Mouse (Mus musculus) monocyte, adult 2 months (primary cell): ENCODE data around the gene Magix.

Source experiments
- DNase-seq, 2 experiments: peaks; one replicate each; pipeline ENCODE4 v3.0.0; 2022; ENCODE audit warnings: low spot score in 2 of 2, low read depth in 1 of 2

Magix gene

GRCm38 (mm10) chrX:7674284-7675000, 6.6 kb downstream of the Magix start:
- no peak for DNase-seq

GRCm38 (mm10) chrX:7673578-7674281, 7.3 kb downstream of the Magix start:
- no peak for DNase-seq

- no peak for DNase-seq
Observed at GRCm38 (mm10) chrX:7672739-7673138, 8.3 kb downstream of the Magix start.

DNA sequence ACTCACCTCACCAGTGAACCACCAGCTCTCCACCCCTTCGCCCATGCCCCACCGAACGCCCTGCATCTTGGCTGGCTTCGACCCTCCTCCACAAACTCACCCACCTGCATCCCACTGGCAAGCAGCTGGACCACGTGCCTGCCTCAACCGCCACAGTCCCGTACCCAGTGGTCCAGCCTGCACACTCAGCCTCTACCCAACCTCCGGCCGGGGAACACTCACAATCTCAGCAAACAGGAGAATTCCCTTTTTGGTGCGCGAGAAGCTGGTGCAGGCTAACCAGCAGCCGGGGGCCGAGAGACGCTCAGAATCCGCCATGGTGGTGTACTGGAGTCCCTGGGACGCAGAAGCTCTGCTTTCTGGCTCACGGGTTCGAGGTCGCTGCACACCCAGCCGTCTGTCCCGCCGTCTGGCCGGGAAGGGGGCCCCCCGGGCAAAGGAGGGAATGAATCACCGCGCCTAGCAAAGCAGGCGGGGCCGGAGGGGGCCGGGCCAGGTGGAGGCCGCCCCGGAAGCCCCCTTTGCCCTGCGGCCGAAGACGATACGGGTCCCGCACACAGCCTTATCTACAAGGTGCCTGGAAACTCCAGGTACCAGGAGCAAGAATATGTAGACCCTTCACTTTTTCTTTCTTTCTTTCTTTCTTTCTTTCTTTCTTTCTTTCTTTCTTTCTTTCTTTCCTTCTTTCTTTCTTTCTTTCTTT, 10.0 kb downstream of the Magix start, which contains the start of gene Plp2:
TSS of gene Plp2 (minus strand) at position 470 of the 703 bp plus-strand sequence.
- DNase-seq: no peak

DNA sequence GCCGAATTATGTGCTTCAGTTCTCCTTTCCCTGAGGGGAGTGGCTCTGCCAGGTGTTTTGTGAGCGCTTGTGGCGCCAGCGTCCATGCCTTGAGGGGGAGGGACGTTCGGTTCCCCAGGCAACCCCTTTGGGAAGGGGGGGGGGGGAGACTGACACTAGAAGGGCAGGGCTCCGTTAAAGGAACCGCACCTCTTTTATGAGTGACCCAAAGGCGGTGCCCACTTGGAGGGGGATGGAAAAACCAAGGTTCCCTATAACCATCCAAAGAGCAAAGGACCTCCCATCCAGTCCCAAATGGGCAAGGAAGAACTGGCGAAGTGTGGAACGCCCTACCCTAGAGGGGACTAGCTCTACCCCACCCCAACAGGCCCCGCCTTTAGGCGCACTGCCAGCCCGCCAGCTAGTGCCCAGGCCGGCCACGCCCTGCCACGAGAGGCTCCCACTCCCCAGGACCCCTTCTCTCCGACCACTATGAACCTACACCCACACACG, 10.6 kb downstream of the Magix start:
- no peak for DNase-seq

DNA sequence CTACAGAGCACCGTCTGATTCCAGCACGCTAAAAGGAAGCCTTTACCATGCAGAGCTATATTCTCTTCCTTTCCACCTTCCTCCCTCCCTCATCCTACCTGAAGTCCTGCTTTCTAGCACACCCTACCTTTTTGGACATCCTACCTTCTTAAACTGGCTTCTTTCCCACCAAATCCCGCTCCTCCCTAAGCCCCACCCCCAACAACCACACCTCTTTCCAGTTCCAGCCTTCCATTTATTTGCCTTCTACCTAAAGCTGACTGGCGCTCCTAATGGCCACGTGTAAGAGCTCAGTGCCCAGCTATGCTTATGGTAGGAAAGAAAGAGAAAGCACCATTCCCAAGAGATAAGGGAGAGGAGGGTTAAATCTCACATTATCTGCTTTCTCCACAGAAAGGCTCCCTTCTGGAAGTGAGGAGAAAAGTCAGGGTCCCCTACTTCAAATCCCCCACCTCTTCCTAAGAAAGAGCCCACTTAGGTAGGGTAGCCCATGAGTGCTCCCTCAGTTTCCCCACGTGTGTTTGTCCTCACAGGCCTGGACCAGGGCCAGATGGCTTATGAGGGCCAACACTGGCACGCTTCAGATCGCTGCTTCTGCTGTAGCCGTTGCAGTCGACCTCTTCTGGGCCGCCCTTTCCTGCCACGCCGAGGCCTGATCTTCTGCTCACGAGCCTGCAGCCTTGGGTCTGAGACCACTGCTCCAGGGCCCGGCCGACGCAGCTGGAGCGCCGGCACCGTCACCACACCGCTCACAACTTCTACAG, 15.1 kb downstream of the Magix start:
- DNase-seq: no peak

- DNase-seq: no peak
Observed at GRCm38 (mm10) chrX:7664791-7665190, 16.3 kb downstream of the Magix start.

GRCm38 (mm10) chrX:7662936-7663335, 18.1 kb downstream of the Magix start:
- DNase-seq: no peak

- no peak for DNase-seq
Observed at GRCm38 (mm10) chrX:7661086-7661485, 20.0 kb downstream of the Magix start.

- DNase-seq: no peak
Observed at GRCm38 (mm10) chrX:7658785-7659589, 22.1 kb downstream of the Magix start.

- DNase-seq: no peak
Observed at GRCm38 (mm10) chrX:7658031-7658784, 22.8 kb downstream of the Magix start.

DNA sequence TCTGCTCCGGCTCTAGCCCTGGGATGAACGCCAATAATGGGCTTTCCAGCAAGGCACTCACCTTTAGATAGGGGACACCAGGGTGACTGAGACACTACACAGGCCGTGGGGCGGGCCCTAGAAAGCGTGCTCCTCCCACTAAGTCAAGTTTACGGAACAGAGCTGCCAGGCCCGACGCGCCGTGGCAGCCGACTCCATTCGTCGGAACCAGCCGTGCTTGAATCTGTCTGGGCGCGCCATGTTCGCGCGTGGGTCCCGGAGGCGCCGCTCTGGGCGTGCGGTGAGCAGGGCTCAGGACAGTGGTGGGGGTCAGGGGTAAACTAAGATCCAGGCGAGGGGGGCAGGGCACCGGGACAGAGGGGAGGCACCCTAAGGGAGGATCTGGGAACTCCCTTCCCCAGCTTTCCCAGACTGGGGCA, 23.8 kb downstream of the Magix start, which contains the start of gene Prickle3:
TSS of gene Prickle3 (plus strand) at position 40 of the 419 bp plus-strand sequence.
- no peak for DNase-seq

DNA sequence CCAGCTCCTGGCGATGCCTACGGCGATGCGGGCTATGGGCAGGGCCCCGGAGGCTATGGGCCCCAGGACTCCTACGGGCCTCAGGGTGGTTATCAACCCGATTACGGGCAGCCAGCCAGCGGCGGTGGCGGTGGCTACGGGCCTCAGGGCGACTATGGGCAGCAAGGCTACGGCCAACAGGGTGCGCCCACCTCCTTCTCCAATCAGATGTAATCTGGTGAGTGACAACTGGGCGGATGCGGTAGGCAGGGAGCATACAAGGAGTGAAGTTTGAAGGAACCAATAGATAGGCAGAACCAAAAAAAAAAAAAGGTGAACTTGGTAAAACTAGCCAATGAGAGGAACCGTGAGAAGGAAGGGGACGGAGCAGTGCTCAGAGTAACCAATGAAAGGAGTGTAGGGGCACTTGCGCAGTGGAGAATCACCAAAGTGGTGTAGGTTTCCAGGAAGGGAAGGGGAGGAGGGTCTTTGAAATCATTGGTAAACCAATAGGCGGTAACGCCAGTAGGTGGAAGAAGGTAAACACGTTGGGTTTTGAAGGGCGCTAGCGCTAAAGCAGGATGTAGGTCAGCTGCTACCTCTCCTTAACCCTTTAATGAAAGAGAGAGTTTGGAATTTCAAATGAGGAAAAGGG, 32.3 kb downstream of the Magix start:
- DNase-seq: peak; percentile 42 to 50

DNA sequence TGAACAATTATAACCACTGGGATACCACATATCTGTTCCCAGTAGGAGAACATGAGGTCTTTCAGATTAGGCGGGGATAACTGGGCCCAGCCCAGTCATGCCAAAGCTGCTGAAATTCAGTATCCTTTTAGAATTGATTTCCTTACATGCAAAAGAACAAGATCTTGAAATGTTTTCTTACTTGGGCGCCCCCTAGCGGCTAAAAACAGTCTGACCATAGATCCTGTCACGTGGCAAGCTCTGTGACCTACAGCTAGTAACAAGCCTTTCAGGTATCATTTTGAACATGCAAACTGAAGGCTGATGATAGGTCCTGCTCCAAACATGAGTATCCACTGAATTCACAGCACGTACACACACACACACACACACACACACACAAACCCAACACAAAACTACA, 35.7 kb downstream of the Magix start:
- peak; percentile 34 to 66 for DNase-seq

GRCm38 (mm10) chrX:7640785-7641184, 40.3 kb downstream of the Magix start:
- no peak for DNase-seq

GRCm38 (mm10) chrX:7639536-7640325, 41.3 kb downstream of the Magix start:
- no peak for DNase-seq

DNA sequence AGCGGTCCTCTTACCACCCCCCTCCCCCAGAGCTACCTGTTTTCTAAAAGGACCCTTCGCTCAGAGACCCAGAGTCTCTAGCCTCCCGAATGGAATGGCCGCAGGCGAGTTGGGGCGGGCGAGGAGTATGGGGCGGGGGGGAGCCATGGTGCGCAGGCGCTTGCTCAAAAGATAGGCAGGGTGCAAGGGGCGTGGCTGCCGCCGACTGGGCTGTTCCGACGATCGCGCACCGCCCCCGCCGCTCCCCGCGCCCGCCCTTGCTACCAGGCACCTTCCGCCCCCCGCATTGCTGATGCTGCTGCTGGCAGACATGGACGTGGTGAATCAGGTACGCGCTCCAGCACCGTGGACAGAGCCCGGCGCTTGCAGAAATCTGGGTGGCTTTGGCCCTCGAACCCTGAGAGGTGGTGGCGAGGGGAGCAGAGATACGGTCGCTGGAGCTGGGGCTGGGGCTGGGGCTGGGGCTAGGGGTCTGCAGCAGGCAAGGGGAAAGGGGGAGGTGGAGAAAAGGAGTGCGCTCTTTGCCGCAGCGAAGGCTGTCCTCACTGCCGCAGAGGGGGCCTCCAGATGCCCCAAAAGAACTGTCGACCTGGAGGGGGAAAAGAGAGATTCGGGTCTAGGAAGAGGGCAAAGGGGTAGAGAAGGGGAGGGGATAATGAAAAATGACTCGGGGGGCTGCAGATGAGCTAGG, 42.5 kb downstream of the Magix start, which contains the start of gene Syp:
TSS of gene Syp (plus strand) at position 71 of the 691 bp plus-strand sequence.
- DNase-seq: peak; percentile 23 to 37
